Mouse (Mus musculus) megakaryocyte, embryonic 14.5 days (primary cell): ENCODE data around the gene Sptbn1.

Experiments
- FLI1 ChIP-seq: IDR thresholded peaks from 2 replicates; pipeline ENCODE4 v1.6.1; 2012; ENCODE audit warnings: low read length, inconsistent platforms, mixed read lengths
- GATA1 ChIP-seq: IDR thresholded peaks from 3 replicates; pipeline ENCODE4 v1.6.1; 2012; ENCODE audit warnings: mixed read lengths, low read length, inconsistent platforms, borderline replicate concordance

DNA sequence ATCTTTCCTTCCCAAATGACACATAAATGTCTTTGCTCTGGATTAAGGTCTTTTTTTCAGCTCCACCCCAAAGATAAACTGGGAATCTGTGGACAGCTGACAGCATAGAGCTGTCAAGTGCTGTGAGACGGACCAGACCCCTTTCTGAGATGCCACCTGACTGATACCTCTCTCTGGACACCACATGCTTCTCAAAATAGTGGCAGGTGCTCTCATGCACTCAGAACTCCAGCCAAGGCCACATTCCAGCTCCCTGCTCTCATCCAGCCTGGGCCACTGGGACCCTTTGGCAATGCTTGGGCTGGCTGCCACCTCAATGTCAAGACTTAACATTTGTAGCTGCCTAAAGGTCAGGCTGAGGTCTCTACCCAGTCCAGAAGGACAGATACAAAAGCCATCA, 10.2 kb downstream of the Sptbn1 start:
- TF ChIP-seq GATA1 (no peak), FLI1 (no peak)
